Mouse (Mus musculus): ENCODE data around the gene Ano4. TPM values are rescaled to one million over a fixed set of nuclear protein-coding genes. Genes with fewer than 3 reads are reported as not detected.

The Ano4 gene
- total and polyA plus RNA-seq, 3 experiments, result not detected

DNA sequence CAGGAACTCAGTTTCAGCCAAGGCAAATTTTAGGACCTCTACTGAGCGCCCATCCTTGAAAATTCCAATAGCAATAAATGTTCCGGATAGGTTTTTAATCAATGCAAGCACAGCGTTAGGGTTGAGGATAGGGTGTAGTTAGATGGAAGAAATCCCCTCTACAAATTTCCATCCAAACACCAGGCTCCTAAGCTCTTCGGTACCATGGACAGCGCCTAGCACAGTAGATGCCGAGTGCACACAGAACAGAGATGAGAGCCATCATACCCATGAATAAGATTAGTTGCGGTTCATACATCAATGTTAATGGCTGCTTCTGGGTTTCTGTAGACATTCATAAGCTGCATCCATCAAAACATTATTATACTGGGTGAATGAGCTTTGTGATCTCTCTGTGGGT is 120.0 kb downstream of the Ano4 start:
- no peaks in the 10 kb centered on the region for H3K9me3 ChIP-seq (replicated peaks; ENCODE audit: insufficient read depth, low read length)
- H3K4me3 ChIP-seq (ENCODE audit: control insufficient read depth in 1 of 2, insufficient read depth in 1 of 2, low read depth in 2 of 2, low read length in 2 of 2), result no peak overlapping the region
- no peak overlapping the region for H3K27ac ChIP-seq (ENCODE audit: control insufficient read depth, low read depth, low read length)
- DNase-seq (ENCODE audit: low read depth, low spot score), result peak; percentile 59
- H3K79me2 ChIP-seq (ENCODE audit: control insufficient read depth, insufficient read depth, low read length, poor library complexity), result no peaks in the 10 kb centered on the region
- no peak for TF ChIP-seq POLR2AphosphoS2 (IDR thresholded peaks at IDR 0.05; ENCODE audit: low read length)
- no peak for TF ChIP-seq MYC (IDR thresholded peaks at IDR 0.05; ENCODE audit: low read depth, low read length)
- TF ChIP-seq RCOR1 (IDR thresholded peaks at IDR 0.05; ENCODE audit: low read depth, low read length), result no peak
- no peak for TF ChIP-seq ZC3H11A (IDR thresholded peaks at IDR 0.05; ENCODE audit: low read depth, low read length)
- H3K27me3 ChIP-seq (ENCODE audit: control insufficient read depth in 1 of 2, insufficient read depth in 2 of 2, low read length in 2 of 2), result no peaks in the 10 kb centered on the region
- no peaks in the 10 kb centered on the region for H3K36me3 ChIP-seq (ENCODE audit: control insufficient read depth in 1 of 2, insufficient read depth in 2 of 2, low read length in 2 of 2)
- H3K4me1 ChIP-seq (ENCODE audit: control insufficient read depth in 1 of 2, insufficient read depth in 2 of 2, low read length in 2 of 2), result no peaks in the 10 kb centered on the region
- no peak overlapping the region for H3K9ac ChIP-seq (ENCODE audit: control insufficient read depth, low read depth, low read length, poor library complexity, severe bottlenecking)

DNA sequence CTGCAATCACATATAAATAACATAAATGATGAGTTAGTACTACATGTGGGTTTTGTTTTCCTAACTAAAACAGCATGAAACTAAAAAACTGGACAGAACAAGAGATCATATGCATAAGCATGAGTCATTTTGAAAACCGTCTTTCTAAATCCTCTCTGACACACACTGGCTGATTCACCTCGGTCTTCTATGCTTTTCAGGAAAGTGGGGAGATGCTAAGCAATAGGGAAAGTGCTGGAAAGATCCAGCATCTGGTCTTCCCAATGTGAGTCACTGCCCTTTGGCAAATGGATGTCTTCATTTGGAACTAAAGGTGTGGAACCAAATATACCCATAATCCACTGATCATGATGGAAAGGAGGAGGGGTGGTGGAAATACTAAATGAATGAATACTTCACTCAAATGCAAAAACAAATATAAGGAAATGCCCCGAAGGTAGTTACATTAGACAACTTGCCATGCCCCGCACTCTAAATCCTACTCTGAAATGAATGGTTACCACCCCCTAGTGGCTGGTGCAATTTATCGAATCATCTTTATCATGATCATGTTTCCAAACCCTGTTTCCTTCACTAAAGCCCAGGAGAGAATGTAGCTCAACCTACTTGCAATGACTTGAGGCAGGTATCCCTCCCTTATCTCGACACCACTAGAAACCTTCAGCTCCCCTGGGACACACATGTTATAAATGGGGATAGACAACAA is 122.1 kb downstream of the Ano4 start:
- Histone ChIP-seq H3K4me3 (ENCODE audit: control insufficient read depth in 1 of 2, insufficient read depth in 1 of 2, low read depth in 2 of 2, low read length in 2 of 2) (no peak overlapping the region), H3K27ac (ENCODE audit: control insufficient read depth, low read depth, low read length) (no peak overlapping the region), H3K36me3 (ENCODE audit: control insufficient read depth in 1 of 2, insufficient read depth in 2 of 2, low read length in 2 of 2) (no peaks in the 10 kb centered on the region), H3K9me3 (replicated peaks; ENCODE audit: insufficient read depth, low read length) (no peaks in the 10 kb centered on the region), H3K9ac (ENCODE audit: control insufficient read depth, low read depth, low read length, poor library complexity, severe bottlenecking) (no peak overlapping the region), H3K4me1 (ENCODE audit: control insufficient read depth in 1 of 2, insufficient read depth in 2 of 2, low read length in 2 of 2) (no peaks in the 10 kb centered on the region), H3K79me2 (ENCODE audit: control insufficient read depth, insufficient read depth, low read length, poor library complexity) (no peaks in the 10 kb centered on the region), H3K27me3 (ENCODE audit: control insufficient read depth in 1 of 2, insufficient read depth in 2 of 2, low read length in 2 of 2) (no peaks in the 10 kb centered on the region)
- no peak for DNase-seq (ENCODE audit: low read depth, low spot score)
- no peak for TF ChIP-seq CHD1 (IDR thresholded peaks at IDR 0.05; ENCODE audit: low read depth, low read length)
- no peak for TF ChIP-seq CHD2 (IDR thresholded peaks at IDR 0.05; ENCODE audit: low read length)
- no peak for TF ChIP-seq KAT2A (conservative IDR thresholded peaks at IDR 0.05; ENCODE audit: low read depth, low read length)
- TF ChIP-seq SMC3 (IDR thresholded peaks at IDR 0.05; ENCODE audit: low read depth, low read length), result no peak
- TF ChIP-seq GABPA (IDR thresholded peaks at IDR 0.05; ENCODE audit: low read depth, low read length), result no peak
- TF ChIP-seq USF1 (IDR thresholded peaks at IDR 0.05; ENCODE audit: low read depth, low read length), result no peak
- no peak for TF ChIP-seq MYB (IDR thresholded peaks at IDR 0.05; ENCODE audit: low read depth, low read length)
- TF ChIP-seq ZNF384 (IDR thresholded peaks at IDR 0.05; ENCODE audit: low read depth, low read length), result no peak
- no peak for TF ChIP-seq ELF1 (IDR thresholded peaks at IDR 0.05; ENCODE audit: low read depth, low read length)
- TF ChIP-seq ZC3H11A (IDR thresholded peaks at IDR 0.05; ENCODE audit: low read depth, low read length), result no peak
- TF ChIP-seq MAZ (IDR thresholded peaks at IDR 0.05; ENCODE audit: low read depth, low read length), result no peak
- no peak for TF ChIP-seq ZKSCAN1 (IDR thresholded peaks at IDR 0.05; ENCODE audit: low read depth, low read length)
- TF ChIP-seq TBP (IDR thresholded peaks at IDR 0.05; ENCODE audit: low read depth, low read length), result no peak
- no peak for TF ChIP-seq NRF1 (IDR thresholded peaks at IDR 0.05; ENCODE audit: insufficient read depth, low read depth, low read length, poor library complexity, severe bottlenecking)
- TF ChIP-seq UBTF (IDR thresholded peaks at IDR 0.05; ENCODE audit: borderline replicate concordance, insufficient read depth, low read depth, low read length), result no peak
- no peak; a peak in 1 of 6 replicates for TF ChIP-seq CTCF (IDR thresholded peaks at IDR 0.05 in 2 of 3, conservative IDR thresholded peaks at IDR 0.05 in 1 of 3; ENCODE audit: control insufficient read depth in 1 of 3, insufficient read depth in 1 of 3, low read depth in 2 of 3, low read length in 3 of 3, poor library complexity in 1 of 3, severe bottlenecking in 1 of 3)
- no peak for TF ChIP-seq HCFC1 (IDR thresholded peaks at IDR 0.05; ENCODE audit: low read depth, low read length)
- no peak for TF ChIP-seq USF2 (IDR thresholded peaks at IDR 0.05; ENCODE audit: borderline replicate concordance in 1 of 2, insufficient read depth in 1 of 2, low read depth in 1 of 2, low read length in 2 of 2)
